Mouse (Mus musculus) gastrocnemius, postnatal 4 days (tissue): ENCODE measurements around the gene Ccdc107. TPM values are rescaled to one million over a fixed set of nuclear protein-coding genes. Genes with fewer than 3 reads are reported as not detected.

Source experiments
- DNase-seq, 2 experiments: peaks; one replicate each; pipeline ENCODE4 v3.0.0; 2021 to 2022; ENCODE audit warnings: low spot score in 2 of 2, mixed read lengths in 2 of 2
- total RNA-seq, 2 experiments: library from RNA; stranded (reverse); gene quantifications; 2 replicates each; pipeline ENCODE4 v1.2.3; 2021

The Ccdc107 gene
- total RNA-seq, 2 experiments from 2014 or later = 23.3 to 28.6 TPM

DNA sequence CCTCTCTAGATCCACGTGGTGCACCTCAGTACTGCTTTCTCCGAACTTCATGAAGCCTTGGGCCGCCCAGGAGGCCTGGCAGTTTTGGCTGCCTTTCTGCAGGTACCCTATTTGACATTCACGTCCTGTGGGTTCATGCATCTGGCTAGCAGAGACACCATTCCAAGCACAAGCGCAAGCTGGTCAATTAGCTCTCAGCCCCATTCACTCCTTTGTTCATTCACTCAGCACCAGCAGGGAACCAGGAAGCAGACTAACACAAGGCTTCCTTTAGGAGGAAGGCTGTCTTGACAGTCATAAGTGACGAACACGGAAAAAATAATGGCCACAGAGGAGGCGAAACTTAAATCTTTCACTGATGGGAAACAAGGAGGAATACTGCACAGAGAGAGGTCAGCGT is 16.4 kb downstream of the Ccdc107 start:
- no peak for DNase-seq

DNA sequence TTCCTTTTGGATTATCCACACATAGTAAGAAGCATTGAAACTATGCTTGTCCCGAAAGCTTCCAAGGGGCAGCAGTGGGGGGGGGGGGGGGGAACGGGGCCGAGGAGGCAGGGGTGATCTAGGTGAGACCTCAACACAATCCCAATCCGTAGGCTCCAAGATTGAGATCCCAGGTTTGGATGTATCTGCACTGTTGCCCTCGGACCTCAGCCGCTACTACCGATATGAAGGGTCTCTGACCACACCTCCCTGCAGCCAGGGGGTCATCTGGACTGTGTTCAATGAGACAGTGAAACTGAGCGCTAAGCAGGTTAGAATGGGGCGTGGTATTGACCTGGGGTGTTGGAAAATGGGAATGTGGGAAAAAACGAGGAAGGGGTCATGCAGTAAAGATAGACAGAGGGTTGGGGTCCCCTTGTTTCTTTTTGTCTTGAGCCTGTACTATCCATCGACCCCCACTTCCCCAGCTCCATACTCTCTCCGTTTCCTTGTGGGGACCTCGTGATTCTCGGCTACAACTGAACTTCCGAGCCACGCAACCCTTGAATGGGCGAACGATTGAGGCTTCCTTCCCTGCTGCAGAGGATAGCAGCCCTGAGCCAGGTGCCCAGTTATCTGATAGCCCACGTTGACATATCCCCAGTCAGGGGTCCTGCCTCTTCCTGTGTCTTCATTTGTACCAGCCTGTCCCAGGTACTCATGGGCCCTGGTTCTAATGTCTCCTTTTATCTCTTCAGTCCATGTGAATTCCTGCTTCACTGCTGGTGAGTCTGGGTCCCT is 19.2 kb downstream of the Ccdc107 start:
- no peak for DNase-seq

DNA sequence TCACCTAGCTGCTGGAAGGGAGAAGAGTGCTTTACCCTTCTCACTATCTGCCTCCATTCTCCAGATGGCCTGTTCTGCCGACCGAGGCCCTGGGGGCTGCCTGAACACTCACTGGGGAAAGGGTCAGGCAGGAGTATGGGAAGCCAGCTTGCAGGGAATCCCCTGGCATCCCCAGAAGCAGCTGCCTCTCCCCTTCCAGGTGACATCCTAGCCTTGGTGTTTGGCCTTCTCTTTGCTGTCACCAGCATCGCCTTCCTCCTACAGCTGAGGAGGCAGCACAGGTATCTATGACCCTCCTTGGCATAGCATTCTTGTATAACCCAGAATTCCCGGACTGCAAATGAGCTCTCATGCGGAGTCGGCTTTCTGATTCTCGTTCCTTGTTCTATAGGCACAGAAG is 20.0 kb downstream of the Ccdc107 start:
- DNase-seq = no peak

DNA sequence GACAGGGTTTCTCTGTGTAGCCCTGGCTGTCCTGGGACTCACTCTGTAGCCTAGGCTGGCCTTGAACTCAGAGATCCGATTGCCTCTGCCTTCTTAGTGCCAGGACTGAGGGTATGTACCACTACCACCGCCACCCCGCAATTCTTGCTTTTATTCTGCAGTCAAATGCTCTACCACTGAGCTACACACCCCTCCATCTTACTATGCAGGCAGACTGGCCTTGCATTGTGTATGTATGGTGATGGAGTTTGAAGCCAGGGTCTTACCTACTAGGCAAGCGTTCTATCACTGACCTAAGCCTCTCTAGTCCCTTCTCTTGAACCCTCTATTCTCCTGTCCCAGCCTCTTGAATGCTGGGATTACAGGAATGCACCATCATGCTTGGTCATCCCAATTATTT is 20.6 kb downstream of the Ccdc107 start:
- DNase-seq = no peak

DNA sequence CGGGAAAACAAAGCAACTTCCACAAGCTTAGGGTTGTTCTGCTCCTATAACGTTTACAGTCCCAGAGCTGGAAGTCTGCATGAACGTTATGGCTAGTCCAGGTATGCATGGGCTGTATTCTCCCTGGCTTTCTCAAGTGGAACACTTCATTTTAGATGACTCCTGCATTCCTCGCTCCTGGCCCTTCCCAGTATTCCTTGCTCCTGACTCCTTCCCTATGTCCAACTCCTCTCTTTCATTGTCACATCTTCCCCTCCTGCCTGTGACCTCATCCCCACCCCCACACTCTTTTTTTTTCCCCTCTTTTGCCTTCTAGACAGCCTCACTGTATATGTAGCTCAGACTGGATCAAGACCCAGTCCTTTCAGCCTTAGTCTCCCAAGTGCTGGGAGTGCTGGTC is 21.1 kb downstream of the Ccdc107 start:
- DNase-seq = no peak

DNA sequence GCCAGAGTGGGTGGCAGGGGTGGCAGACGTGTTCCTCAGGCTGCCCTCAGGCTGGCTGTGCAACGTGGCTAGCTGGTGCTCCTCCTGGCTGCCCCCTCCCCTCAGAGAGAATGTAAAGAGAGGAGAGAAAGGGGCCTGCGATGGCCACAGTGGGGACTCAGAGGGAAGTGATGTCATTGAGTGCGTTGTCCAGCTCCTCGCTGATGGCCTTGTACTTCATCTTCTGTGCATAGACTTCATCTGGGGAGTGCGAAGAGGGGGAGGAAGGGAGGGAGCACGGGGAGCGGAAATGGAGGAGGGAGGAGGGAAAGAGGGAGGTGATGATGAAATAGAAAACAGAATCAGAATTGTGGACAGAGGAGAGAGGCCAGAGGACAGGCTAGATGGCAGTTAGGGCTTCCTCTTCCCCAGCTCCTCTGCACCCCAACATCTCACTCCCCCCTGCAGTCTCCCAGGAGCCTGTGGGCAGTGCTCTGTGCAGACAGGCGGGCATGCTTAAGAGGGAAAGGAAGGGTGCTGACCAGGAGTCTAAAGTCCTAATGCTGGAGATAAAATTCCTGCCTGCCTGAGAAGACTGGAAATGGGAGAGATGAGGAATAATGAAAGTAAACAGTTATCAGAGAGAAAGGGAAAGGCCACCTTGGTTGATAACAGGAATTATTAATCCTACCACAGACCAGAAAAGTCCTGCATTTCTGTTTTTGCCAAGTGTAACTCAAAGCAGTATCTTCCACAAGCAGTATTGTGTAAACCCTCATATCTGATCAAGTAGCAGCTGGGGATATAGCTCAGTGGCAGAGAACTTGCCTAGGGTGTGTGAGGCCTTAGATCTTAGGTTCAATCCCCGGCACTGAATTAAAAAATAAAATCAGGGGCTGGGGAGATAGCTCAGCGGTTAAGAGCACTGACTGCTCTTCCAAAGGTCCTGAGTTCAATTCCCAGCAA is 23.3 kb downstream of the Ccdc107 start:
- DNase-seq = no peak

DNA sequence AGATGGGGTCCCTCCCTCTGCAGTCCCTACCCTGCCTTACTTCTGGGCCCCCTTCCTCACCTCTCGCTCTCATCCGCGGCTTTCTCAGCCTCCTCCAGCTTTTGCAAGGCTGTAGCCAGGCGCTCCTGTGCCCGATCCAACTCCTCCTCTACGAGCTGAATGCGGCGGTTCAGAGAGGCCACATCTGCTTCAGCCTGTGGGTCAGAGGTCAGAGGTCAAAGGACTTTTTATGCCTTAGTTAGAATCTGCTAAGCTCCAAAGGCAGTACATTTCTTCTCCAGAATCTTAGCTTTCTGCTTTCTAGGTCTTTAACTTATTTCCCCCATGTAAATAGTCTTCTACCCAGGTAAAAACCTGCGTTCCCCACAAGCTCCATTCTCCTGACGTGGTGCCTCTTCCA is 26.9 kb downstream of the Ccdc107 start:
- no peak for DNase-seq

DNA sequence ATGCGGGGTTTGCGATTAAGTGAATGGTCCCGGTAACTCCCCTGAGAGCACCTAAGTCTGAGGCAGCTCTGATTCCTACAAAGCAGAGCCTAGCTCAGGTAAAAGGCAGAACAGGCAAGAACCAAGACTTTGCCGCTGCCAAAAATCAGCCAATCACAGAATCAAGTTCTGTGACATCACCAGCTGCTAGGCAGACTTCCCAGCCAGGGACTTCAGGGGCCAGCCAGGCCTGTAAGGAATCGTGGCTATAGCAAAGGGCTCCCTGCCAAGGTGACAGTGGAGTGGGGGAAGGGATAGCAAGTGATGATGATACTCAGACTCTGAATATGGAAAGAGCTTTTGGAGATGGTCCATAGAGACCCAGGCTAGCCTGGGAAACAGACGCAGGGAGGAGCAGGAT is 27.3 kb downstream of the Ccdc107 start:
- peak; percentile 75 to 84 for DNase-seq

DNA sequence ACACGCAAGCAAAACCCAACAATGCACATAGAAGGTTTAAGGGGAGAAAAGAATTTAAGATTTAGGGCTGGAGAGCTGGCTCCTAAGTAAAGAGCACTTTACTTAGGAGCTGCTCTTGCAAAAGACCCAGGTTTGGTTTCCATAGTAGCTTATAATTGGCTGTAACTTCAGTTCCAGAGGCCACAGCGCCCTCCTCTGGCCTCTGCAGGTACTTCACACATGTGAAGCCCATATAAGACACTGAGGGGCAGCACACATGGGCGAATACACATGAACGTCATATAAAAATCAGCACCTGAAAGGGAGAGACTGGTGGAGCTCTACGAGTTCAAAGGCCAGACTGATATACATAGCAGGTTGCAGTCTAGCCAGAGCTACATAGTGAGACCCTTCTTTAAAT is 35.2 kb downstream of the Ccdc107 start:
- DNase-seq = no peak

DNA sequence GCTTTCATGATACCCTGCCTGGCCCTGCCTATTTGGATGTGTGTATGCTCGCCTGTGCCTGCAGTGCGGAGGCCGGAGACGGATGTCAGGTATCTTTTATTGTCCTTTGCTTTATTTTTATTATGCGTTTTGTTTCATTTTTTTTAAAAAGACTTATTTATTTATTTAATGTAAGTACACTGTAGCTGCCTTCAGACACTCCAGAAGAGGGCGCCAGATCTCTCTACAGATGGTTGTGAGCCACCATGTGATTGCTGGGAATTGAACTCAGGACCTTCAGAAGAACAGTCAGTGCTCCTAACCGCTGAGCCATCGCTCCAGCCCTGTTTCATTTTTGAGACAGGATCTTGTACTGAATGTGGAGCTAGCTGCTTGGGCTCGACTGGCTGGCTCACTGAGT is 35.8 kb downstream of the Ccdc107 start:
- DNase-seq = no peak

DNA sequence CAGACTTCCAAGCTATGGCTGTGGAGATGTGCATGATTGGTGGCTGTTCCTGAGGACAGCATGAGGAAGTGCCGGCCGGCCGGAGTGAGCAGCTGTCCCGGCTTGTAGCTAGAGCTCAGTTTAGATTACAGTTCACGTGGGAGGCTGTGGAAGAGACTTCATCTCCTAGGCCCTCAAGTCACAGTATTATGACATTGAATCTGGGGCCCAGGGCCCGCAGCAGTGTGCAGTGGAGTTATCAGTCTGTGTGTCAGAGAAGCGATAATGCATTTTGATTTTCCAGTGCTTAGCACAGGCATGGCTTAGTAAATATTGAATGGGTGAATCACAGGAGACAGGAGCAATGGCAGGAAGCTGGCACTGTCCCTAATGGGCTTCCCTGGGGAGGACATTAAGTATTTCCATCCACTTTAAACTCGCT is 37.4 kb downstream of the Ccdc107 start:
- no peak for DNase-seq

DNA sequence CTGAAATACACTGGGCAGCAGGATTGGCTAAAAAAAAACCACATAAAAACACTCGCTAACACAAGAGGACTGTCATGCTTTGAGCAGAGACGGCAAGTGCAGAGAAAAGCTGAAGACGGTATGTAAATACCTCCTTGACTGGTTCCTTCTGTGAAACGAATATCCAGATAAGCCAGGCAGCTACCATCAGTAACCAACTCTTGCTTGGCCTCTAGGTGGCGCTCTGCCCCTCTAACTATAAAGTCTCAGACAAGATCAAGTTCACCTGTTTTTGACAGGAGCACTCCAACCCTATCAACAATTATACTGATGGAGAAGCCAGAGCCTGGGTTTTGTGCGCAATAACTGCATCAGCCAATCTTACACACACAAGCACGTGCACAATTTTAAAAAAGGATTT is 37.9 kb downstream of the Ccdc107 start:
- DNase-seq = peak in 1 of 2 experiments; percentile 74

DNA sequence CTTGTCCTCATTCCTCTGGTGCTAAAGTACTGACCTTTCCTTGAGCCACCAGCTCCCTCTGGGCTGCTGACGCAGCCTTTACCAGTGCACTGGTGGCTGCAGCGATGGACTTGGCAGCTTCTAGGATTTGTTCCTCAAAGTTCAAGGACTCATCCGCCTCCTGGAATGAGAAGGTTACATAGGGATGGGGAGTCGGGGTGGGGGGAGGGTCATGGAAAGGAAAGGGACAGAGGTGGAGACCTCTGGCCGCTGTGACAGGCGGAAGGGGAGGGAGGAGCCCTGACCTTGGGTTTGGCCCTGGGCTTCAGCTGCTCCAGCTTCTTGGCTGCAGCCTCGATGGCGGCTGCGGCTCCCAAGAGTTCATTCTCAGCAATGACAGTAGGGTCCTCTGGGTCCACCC is 40.6 kb downstream of the Ccdc107 start:
- no peak for DNase-seq

DNA sequence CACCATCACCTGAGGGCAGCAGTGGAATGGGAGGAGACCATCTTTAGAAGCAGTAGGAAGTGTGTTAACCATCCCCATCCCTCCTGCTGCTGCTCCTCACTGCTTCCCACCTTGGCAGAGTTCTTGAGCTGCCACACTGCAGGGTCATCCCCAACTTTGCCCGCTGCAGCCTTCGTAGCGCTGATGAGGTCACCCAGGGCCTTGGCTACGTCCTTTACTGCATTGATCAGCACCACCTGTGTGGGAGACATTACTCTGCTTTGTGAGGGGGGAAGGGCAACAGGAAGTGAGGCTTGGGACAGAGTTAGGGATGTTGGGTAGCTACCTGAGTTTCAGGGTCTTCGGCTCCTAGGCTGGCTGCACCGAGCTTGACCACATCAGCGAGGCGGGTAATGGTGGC is 42.9 kb downstream of the Ccdc107 start:
- no peak for DNase-seq

DNA sequence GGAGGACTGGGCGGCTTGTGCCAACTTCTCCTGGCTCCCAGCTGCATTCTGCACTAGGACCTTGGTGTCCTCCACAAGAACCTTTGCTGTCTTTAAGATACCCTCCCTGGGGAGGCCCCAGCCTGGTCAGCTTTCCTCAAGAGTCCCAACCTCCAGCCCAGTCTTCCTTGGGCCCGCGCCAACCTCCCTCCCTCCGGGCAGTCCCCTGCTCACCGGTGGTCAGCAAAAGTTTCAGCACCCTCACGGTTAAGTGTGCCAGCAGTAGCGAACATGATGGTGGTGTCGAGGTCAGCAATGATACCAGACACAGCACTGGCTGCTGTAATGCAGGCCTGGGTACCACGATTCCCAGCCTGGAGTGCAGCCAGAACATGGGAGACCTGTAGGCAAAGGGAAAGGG is 43.3 kb downstream of the Ccdc107 start:
- DNase-seq = no peak

DNA sequence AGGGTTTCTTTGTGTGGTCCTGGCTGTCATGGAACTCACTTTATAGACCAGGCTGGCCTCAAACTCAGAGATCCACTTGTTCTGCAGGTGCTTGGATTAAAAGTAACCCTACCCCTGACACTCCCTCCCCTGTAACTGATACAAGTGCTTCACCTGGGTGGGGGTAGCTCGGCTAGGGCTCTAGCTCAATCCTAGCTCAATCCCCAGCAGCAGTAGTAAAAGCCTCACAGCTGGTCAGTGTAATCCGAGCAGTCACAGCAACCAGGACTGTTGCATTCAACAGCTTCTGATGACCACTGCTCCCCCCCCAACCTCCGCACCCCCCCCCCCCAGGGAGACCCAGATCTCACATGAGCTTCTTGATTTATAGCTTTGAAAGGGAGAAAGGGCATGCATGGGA is 49.3 kb downstream of the Ccdc107 start:
- DNase-seq = no peak

Other genes starting within 250 kb of the Ccdc107 start
- gene Atp8b5, start 225.7 kb upstream of the Ccdc107 start, total RNA-seq = under 1 TPM; 0.34 to 0.39 TPM
- gene Rusc2, start 110.9 kb upstream of the Ccdc107 start, total RNA-seq = 10 to 100 TPM; 58.6 to 63.4 TPM
- under 1 TPM in 1 of 2 experiments, not detected in 1; 0.47 TPM for gene Fam166b, start 63.8 kb upstream of the Ccdc107 start, total RNA-seq
- 10 to 100 TPM; 39.3 to 40.9 TPM for gene Tesk1, start 51.0 kb upstream of the Ccdc107 start, total RNA-seq
- under 1 TPM; 0.32 to 0.75 TPM for gene Cd72, start 38.3 kb upstream of the Ccdc107 start, total RNA-seq
- gene Sit1, start 9.2 kb upstream of the Ccdc107 start, total RNA-seq = not detected
- 1 to 10 TPM; 7.9 to 8.9 TPM for gene Arhgef39, start 6.8 kb downstream of the Ccdc107 start, total RNA-seq
- gene Car9, start 14.1 kb downstream of the Ccdc107 start, total RNA-seq = 1 to 10 TPM; 1.2 to 3.1 TPM
- 1,000 to 10,000 TPM; 9,033 to 9,337 TPM for gene Tpm2, start 30.9 kb downstream of the Ccdc107 start, total RNA-seq
- gene Creb3, start 69.4 kb downstream of the Ccdc107 start, total RNA-seq = 10 to 100 TPM; 51.9 to 55.1 TPM
- gene Tln1, start 69.8 kb downstream of the Ccdc107 start, total RNA-seq = 100 to 1,000 TPM; 137 to 140 TPM
- gene Rgp1, start 85.8 kb downstream of the Ccdc107 start, total RNA-seq = 10 to 100 TPM; 37.1 to 41.3 TPM
- 10 to 100 TPM; 11.5 to 12.0 TPM for gene Gba2, start 86.0 kb downstream of the Ccdc107 start, total RNA-seq
- not detected for gene Msmp, start 91.6 kb downstream of the Ccdc107 start, total RNA-seq
- 10 to 100 TPM; 42.9 to 49.7 TPM for gene Npr2, start 139.0 kb downstream of the Ccdc107 start, total RNA-seq
- gene Spag8, start 160.7 kb downstream of the Ccdc107 start, total RNA-seq = under 1 TPM in 1 of 2 experiments, not detected in 1; 0.26 TPM
- 10 to 100 TPM; 57.6 to 66.5 TPM for gene Hint2, start 163.6 kb downstream of the Ccdc107 start, total RNA-seq
- 10 to 100 TPM in 1 of 2 experiments, 1 to 10 TPM in 1; 9.4 to 12.0 TPM for gene Tmem8b, start 176.1 kb downstream of the Ccdc107 start, total RNA-seq
- under 1 TPM; 0.13 to 0.44 TPM for gene Fam221b, start 176.2 kb downstream of the Ccdc107 start, total RNA-seq
- not detected for gene Olfr70, start 207.9 kb downstream of the Ccdc107 start, total RNA-seq
- gene Olfr71, start 217.4 kb downstream of the Ccdc107 start, total RNA-seq = not detected
- 1 to 10 TPM; 2.2 TPM for gene Hrct1, start 234.3 kb downstream of the Ccdc107 start, total RNA-seq
- 1 to 10 TPM; 1.4 to 1.5 TPM for gene Spaar, start 237.1 kb downstream of the Ccdc107 start, total RNA-seq